Mouse (Mus musculus) cerebellum, adult 8-10 months (tissue): ENCODE measurements around the gene Ifi213.
"Not testable (repeated sequence)": the region's sequence is repeated elsewhere in the genome, so short reads cannot be mapped to it uniquely, and the experiment has no call there.

Experiments used
- DNase-seq: peaks from one replicate; pipeline ENCODE4 v3.0.0; 2022

Ifi213 gene

GRCm38 (mm10) chr1:173598838-173599494 lies at the start of gene Ifi213:
Gene Ifi213 (minus strand): TSS chr1:173599274.
- not testable (repeated sequence) for DNase-seq

- DNase-seq = no peak
These were observed 46.3 kb upstream of the Ifi213 start for GRCm38 (mm10) chr1:173645393-173645792.

- no peak for DNase-seq
These were observed 35.0 kb upstream of the Ifi213 start for GRCm38 (mm10) chr1:173633969-173634645.

- DNase-seq = not testable (repeated sequence)
These were observed 31.5 kb upstream of the Ifi213 start, which contains the start of gene Ifi209 for GRCm38 (mm10) chr1:173630622-173631021. Gene Ifi209 (plus strand): TSS chr1:173630917.

GRCm38 (mm10) chr1:173626686-173627085 lies 27.6 kb upstream of the Ifi213 start:
- no peak for DNase-seq

- DNase-seq = no peak
These were observed 25.0 kb upstream of the Ifi213 start for GRCm38 (mm10) chr1:173624052-173624451.

DNA sequence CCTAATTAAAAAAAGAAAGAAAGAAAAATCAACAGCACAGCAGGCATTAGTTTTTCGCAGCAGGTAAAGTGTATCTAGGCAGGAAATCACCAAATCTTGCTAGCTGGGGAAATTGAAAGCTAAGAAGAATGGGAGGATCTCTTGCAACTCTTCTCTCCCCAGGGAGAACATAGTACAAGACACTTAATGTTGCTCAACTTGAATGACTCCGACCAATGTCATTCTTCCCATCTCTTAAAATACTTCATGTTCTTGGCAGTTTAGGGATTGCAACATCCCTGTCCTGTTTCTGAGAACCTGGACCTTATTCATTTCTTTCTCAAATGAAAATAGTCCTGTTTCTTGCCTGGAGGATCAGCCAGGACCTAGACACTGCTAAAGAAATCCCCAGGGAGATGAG lies 23.1 kb upstream of the Ifi213 start:
- not testable (repeated sequence) for DNase-seq

DNA sequence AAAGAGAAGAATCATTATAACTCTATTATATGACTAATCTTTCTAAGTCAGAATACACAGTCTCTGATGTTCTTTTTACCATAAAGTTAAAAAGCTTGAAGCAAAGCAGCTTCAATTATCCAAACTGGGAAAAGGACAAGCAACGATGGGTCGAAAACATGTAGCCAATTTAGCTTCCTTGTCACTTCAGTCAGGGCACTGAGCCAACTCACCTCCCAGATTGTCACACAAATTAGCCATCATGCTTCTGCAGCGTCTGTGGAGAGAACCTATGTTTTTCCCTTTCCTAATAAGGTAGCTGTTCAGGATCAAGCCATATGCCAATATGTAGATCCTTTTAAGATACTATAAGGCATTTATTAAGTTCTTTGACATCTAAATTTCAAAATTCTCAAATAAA lies 11.2 kb upstream of the Ifi213 start:
- not testable (repeated sequence) for DNase-seq

DNA sequence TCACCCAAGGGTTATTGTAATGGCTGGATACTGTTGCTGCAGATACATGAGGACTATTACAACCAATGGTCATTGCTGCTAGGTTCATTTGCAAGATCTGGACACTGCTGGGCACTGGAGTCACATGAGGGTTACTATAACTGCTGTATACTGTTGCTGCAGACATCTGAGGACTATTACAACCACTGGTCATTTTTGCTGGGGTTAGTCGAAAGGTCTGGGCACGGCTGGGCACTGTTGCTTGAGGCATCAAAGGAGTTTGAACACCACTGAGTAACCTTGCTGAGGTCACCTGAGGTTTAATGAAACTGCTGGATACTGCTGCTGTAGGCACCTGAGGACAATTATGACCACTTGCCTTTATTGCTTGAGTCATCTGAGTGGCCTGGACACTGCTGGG lies 9.4 kb downstream of the Ifi213 start:
- not testable (repeated sequence) for DNase-seq

DNA sequence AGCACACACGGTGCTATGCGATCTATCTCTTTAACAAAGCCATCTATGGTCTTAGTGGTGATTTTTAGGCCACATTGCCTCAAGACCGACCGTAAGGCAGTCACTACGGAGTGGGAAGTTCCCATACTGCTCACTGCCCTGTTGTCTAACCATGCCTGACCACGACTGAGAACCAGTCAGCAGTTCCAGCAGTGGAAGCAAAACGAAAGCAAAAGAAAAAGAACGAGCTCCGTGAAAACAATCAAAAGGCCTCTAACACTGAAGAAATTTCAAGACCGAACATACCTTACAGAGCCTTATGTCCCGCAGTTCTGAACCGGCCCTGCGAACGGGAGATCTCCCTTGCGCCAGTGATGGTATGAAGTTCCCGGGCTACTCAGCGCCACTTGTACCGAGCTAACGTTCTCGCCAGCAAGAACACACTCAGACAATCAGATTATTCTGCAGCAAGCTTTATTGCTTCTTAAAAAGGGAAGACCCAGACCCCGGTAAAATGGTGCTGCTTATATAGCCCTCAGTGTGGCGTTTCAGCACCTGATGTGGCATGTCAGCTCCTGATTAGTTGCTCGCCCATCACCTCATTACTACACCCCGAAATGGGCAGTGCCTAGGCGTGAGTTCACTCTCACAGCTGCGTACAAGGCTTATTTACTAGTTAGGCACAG lies 19.0 kb downstream of the Ifi213 start:
- DNase-seq = no peak

DNA sequence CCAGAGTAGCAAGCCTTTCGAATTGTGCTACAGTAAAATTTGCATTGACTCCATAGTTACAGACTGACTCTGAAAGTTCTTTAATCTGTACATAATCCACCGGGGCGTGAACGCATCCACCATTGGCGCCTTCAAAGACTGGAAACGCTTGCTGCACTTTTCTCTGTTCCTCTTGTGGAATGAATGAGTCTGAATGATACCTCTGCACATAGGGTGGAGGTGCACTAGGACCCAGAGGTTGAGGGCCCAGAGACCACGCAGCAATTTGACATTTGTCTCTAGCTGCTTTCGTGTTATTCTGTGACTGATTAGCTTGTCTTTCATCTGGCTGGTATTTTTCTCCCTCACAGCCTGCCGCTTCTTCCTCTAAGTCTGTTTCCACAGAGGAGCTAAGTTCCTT lies 20.0 kb downstream of the Ifi213 start:
- no peak for DNase-seq

GRCm38 (mm10) chr1:173550491-173551050 lies 48.5 kb downstream of the Ifi213 start:
- DNase-seq = not testable (repeated sequence)

GRCm38 (mm10) chr1:173548798-173549197 lies 50.3 kb downstream of the Ifi213 start:
- DNase-seq = not testable (repeated sequence)

DNA sequence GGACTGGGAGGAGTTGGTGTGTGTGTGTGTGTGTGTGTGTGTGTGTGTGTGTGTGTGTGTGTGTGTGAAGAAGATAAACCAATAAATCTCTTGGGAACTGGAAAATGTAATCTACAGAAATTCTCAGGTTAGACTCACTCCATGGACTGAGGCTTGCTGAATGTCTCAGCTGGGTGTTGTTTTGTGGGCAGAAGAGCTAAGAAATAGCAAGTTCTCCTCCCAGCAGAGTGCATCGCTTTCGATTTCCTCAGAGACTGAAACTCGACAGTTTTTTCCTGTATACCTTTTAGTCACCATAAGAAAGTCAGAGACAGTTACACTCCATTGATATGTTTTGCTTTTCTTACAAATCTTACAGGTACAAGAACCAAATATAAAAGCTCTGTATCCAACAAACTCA lies 63.3 kb downstream of the Ifi213 start, which contains the start of gene Ifi214:
Gene Ifi214, minus strand, starts transcription at position 167 of the 400 bp plus-strand sequence.
- DNase-seq = not testable (repeated sequence)

- DNase-seq = no peak
These were observed 77.6 kb downstream of the Ifi213 start for GRCm38 (mm10) chr1:173521452-173521851.
